Comparison of ENCODE assay signal across 25 mouse cellular contexts in genomic region chr8:90474066-90474465, GRCm38 (mm10).
DNase-seq lines count a peak whose midpoint lies in the region; ATAC-seq and TF ChIP-seq lines count a peak whose summit lies in the region.
"Had no signal": no experiment of that assay in that cellular context is flagged by ENCODE, and none has a peak within 500 bp of the region (broad histone marks: within the 10 kb centered on the region; RNA-seq: fewer than 3 reads in every experiment).

No protein-coding gene starts in this region.

- H3K27me3 ChIP-seq in kidney, embryonic 15.5 days: peaks cover 27% of the 10 kb centered on the region
- no peaks in the 10 kb centered on the region for H3K27me3 ChIP-seq in lung, postnatal 0 days (replicated peaks; ENCODE audit: insufficient read depth, low read length)
- H3K27me3 ChIP-seq: embryonic facial prominence, embryonic 12.5 days; embryonic facial prominence, embryonic 15.5 days; heart, embryonic 12.5 days; heart, embryonic 15.5 days had no signal

- TF ChIP-seq CTCF in lung, postnatal 0 days (IDR thresholded peaks at IDR 0.05): no peak

- no peak for DNase-seq in kidney, adult 11 months
- peak; percentile 70 for DNase-seq in kidney, postnatal 10 days
- DNase-seq in kidney, postnatal 25 days: no peak
- no peak for DNase-seq in lung, postnatal 0 days (ENCODE audit: low spot score)
- DNase-seq in lung, postnatal 25 days (ENCODE audit: low spot score): no peak
- DNase-seq: adrenal gland, adult 2 months; adrenal gland, postnatal 14 days; cerebellum, adult 11 months; cerebellum, adult 2 months; cerebellum, adult 9-11 months; cerebellum, postnatal 25 days; forebrain, postnatal 0 days; gastrocnemius, adult 2 months; gastrocnemius, postnatal 14 days; heart, adult 18-20 months; heart, postnatal 10 days; heart, postnatal 4 days had no signal

- H3K27ac ChIP-seq in kidney, embryonic 15.5 days: no peak overlapping the region
- H3K27ac ChIP-seq in lung, postnatal 0 days (ENCODE audit: low read length): no peak overlapping the region
- H3K27ac ChIP-seq: embryonic facial prominence, embryonic 12.5 days; embryonic facial prominence, embryonic 15.5 days; gastrocnemius, adult 2 months; heart, embryonic 15.5 days; hindbrain, embryonic 14.5 days had no signal

- H3K36me3 ChIP-seq in kidney, embryonic 15.5 days: no peaks in the 10 kb centered on the region
- H3K36me3 ChIP-seq in lung, postnatal 0 days (ENCODE audit: insufficient read depth, low read length): no peaks in the 10 kb centered on the region
- H3K36me3 ChIP-seq: embryonic facial prominence, embryonic 12.5 days; embryonic facial prominence, embryonic 15.5 days; heart, embryonic 12.5 days; heart, embryonic 15.5 days had no signal

- peak; percentile 81 for ATAC-seq in kidney, embryonic 15.5 days (replicated peaks; ENCODE audit: low FRiP score)
- ATAC-seq in lung, postnatal 0 days: 0 out of 2 replicates have a peak, but pooled peaks have one; percentile 21
- ATAC-seq: CD4-positive, CD25-positive, alpha-beta regulatory T cell, adult 4 months; forebrain, embryonic 14.5 days; forebrain, postnatal 0 days had no signal

- no peaks in the 10 kb centered on the region for H3K9me3 ChIP-seq in kidney, embryonic 15.5 days (replicated peaks)
- H3K9me3 ChIP-seq in lung, postnatal 0 days (ENCODE audit: low read length): no peaks in the 10 kb centered on the region
- H3K9me3 ChIP-seq: embryonic facial prominence, embryonic 12.5 days; embryonic facial prominence, embryonic 15.5 days; heart, embryonic 12.5 days; heart, embryonic 15.5 days had no signal

- no peak overlapping the region for H3K9ac ChIP-seq in kidney, embryonic 15.5 days
- H3K9ac ChIP-seq in lung, postnatal 0 days (replicated peaks; ENCODE audit: low read depth): no peak overlapping the region
- H3K9ac ChIP-seq: embryonic facial prominence, embryonic 12.5 days; embryonic facial prominence, embryonic 15.5 days; forebrain, postnatal 0 days; heart, embryonic 12.5 days; heart, embryonic 15.5 days; hindbrain, embryonic 14.5 days had no signal

- H3K4me3 ChIP-seq in kidney, embryonic 15.5 days (replicated peaks): no peak overlapping the region
- H3K4me3 ChIP-seq in lung, postnatal 0 days (ENCODE audit: low read depth, low read length): no peak overlapping the region
- H3K4me3 ChIP-seq: embryonic facial prominence, embryonic 12.5 days; embryonic facial prominence, embryonic 15.5 days; gastrocnemius, adult 2 months; heart, embryonic 12.5 days; heart, embryonic 15.5 days had no signal

- whole genome bisulfite sequencing in kidney, embryonic 15.5 days: 18% methylated on average over 7 of the region's 7 CpGs
- WGBS in lung, postnatal 0 days: 53% methylated on average over 7 of the region's 7 CpGs

- H3K4me1 ChIP-seq in kidney, embryonic 15.5 days: peaks cover 12% of the 10 kb centered on the region
- no peaks in the 10 kb centered on the region for H3K4me1 ChIP-seq in lung, postnatal 0 days (ENCODE audit: insufficient read depth, low read depth, low read length)
- H3K4me1 ChIP-seq: embryonic facial prominence, embryonic 12.5 days; embryonic facial prominence, embryonic 15.5 days; heart, embryonic 12.5 days had no signal

- no peak overlapping the region for H3K4me2 ChIP-seq in kidney, embryonic 15.5 days
- no peak overlapping the region for H3K4me2 ChIP-seq in lung, postnatal 0 days (replicated peaks; ENCODE audit: low read depth, low read length)
- H3K4me2 ChIP-seq: embryonic facial prominence, embryonic 12.5 days; embryonic facial prominence, embryonic 15.5 days; heart, embryonic 12.5 days; heart, embryonic 15.5 days; hindbrain, embryonic 14.5 days had no signal

- TF ChIP-seq EP300 in lung, postnatal 0 days (IDR thresholded peaks at IDR 0.05): no peak
